Mouse (Mus musculus) skeletal muscle tissue, adult 2 months (tissue): ENCODE results near the gene Slc7a6.

ENCODE experiments used
- DNase-seq: peaks from one replicate; pipeline ENCODE4 v3.0.0-alpha.2; 2012; ENCODE audit warnings: low read depth, low spot score

The Slc7a6 gene

GRCm38 (mm10) chr8:106140191-106140590, 28.5 kb upstream of the Slc7a6 start:
- DNase-seq, result no peak

GRCm38 (mm10) chr8:106140769-106141168, 27.9 kb upstream of the Slc7a6 start:
- peak; percentile 77 for DNase-seq

DNA sequence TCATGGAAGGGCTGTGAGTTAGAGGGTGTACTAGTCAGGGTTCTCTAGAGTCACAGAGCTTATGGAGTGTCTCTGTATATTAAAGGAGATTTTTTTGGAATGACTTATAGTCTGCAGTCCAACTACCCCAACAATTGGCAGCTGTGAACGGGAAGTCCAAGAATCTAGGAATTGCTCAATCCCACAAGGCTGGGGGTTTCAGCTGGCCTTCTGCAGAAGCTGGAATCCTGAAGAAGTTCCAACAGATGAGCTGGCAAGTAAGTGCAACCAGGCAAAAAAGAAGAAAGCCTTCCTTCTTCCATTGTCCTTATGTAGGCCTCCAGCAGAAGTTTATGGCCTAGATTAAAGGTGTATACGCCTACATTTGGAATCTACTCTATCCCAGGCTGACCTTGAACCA, 23.3 kb upstream of the Slc7a6 start:
- peak; percentile 63 for DNase-seq

DNA sequence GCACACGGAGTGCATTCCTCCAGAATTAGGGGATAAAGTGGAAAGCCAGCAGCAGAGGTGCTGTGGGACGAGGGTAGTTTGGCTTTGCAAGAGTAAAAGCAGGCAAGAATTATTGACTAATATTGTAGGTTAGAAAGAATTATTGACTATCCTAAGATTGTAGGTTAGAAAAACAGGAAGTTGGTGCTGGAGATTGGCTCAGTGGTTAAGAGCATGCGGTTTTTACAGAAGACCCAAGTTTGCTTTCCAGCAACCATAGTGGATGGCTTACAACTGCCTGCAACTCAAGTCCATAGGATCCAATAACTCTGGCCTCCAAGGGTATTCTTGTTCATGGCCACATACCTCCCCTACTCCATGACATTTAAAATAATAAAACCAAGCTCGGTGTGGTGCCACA, 22.6 kb upstream of the Slc7a6 start:
- DNase-seq, result no peak

DNA sequence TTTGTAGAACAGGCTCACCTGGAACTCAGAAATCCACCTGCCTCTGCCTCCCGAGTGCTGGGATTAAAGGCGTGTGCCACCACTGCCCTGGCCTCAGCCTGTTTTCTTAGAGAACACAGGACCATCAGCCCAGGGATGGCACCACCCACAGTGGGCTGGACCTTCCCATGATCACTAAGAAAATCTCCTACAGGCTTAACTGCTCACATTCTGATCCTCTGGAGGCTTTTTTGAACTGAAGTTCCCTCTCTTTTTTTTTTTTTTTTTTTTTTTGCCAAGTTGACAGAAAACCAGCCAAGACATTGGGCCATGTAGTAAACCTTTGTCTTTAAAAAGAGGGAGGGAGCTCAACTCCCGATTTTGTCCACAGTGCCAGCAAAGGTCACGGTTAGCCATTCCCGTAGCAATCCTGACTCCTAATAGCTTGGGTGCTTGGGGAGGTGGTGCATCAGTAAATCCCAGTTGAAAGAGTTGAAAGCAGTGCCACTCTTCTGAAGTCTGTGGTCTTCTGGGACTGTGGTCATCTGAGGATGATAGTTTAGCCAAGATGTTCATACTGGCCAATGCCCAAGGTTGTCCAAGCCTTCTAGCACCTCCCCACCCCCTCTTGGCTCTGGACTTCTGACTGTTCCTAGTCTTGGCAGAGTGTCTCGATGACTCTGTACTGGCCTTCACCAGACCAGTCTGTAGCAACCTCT, 20.6 kb upstream of the Slc7a6 start:
- peak; percentile 81 for DNase-seq

- peak; percentile 54 for DNase-seq
Measured at GRCm38 (mm10) chr8:106149025-106149424, 19.6 kb upstream of the Slc7a6 start.

DNA sequence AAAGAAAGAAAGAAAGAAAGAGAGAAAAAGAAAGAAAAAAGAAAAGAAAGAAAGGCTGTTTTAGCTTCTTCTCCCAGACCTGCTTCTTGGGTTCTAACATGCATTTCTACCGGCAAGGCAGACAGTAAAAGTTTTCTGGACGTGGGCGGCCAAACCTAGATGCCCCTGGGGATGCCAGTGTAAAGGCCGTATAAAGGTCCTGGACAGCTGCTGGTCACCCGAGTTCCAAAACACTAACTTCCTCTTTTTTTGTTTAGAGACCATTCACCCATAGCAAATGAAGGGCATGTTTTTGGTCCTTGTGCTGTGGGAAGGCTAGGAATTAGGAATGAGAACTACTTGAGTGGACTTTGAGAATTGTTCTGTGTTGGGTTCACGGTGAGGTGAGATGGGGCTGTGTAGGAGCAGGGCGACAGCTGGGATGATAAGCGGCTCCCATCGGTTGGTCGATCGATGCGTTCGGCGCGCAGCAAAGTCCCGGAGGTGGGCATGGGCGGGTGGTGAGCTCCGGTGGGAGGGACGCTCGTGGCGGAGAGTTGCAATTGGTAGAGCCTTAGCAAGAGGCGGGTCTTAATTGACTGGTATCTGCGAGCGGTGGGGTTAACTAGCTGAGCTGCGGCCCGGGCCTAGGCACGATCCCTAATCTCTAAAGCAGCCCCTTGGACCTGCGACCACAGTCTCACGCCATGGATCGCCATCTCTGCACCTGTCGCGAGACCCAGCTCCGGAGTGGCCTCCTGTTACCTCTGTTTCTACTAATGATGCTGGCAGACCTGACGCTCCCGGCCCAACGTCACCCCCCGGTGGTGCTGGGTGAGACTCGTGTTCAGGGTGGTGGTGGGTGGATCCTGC, 18.6 kb upstream of the Slc7a6 start, which contains the start of gene Pla2g15:
Gene Pla2g15, plus strand, starts transcription at position 599 of the 852 bp plus-strand sequence.
- peak; percentile 90 for DNase-seq

GRCm38 (mm10) chr8:106150653-106151000, 18.0 kb upstream of the Slc7a6 start:
- DNase-seq, result no peak

DNA sequence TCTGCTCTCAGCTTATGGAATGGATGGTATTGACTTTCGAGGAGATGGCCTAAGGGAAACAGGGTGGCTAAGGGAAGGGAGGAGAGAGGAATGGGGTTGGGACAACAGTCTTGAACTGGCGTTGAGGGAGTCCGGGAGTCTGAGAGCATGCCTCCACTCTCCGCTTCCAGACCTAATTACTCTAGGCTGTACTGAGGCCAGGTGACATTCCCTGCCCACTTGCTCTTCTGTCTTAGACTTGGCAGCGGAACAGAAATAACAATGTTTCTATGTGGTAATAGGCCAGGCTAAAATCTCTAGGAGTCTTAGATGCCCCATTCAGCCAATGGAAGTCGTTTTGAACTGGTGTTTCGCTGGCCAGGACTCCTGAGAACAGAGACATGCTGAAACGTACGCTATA, 17.6 kb upstream of the Slc7a6 start:
- no peak for DNase-seq

DNA sequence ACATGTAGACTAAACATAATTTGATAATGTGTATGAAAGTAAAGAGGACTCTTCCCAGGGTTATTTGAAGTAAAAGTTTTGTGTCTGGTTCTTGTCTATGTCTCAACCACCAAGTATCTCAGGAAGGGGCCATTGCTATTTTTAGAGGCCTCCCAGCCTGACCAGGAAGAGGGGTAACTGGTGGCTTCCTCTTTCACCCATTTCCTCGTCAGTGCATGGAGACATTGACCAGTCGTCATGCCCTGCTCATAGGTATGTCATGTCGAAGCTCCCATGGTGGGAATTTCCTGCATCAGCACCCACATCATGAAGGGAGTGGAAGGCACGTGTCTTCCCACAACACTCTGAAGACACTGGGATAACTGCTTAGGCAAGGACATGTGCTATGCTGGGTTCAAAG, 15.8 kb upstream of the Slc7a6 start:
- no peak for DNase-seq

- no peak for DNase-seq
Measured at GRCm38 (mm10) chr8:106157419-106157818, 11.2 kb upstream of the Slc7a6 start.

GRCm38 (mm10) chr8:106158381-106158780, 10.3 kb upstream of the Slc7a6 start:
- DNase-seq, result peak; percentile 69

GRCm38 (mm10) chr8:106159876-106160275, 8.8 kb upstream of the Slc7a6 start:
- DNase-seq, result no peak

DNA sequence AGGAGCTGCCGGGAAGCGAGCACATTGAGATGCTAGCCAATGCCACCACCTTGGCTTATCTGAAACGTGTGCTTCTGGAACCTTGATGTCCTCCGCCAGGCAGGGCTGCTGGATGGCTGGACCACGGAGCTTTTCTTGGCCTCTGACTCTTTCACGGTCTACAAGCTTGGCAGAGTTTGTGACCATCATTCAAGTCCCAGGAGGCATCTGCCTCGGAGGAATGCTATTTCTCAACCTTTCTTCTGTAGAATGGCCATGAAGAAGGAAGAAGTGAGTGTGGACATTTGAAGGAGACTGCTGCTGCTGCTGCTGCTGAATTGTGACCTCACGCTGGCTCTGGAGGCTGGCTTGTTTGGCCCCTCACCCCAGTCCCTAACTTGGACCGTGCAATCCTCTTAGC, 5.4 kb upstream of the Slc7a6 start:
- DNase-seq, result no peak

DNA sequence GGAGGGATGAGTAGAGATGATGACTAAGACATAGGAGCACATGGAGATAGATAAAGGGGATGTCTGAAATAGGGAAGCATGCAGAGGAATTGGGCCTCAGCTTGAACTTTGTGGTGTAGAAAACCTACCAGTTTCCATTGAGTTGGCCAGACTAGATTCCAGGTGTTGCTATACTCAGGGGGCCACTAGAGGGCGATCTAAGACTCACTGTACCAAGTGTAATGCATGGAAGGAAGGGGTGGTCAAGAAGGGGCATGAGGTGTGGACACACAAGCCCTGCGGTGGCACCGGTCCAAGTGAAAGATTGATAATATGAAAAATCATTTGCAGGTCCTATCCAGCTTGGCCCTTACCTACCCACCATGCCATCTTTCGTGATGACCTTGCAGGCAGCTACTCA, 3.2 kb upstream of the Slc7a6 start:
- peak; percentile 59 for DNase-seq

- DNase-seq, result no peak
Measured at GRCm38 (mm10) chr8:106169017-106169933, 618 bp downstream of the Slc7a6 start.

DNA sequence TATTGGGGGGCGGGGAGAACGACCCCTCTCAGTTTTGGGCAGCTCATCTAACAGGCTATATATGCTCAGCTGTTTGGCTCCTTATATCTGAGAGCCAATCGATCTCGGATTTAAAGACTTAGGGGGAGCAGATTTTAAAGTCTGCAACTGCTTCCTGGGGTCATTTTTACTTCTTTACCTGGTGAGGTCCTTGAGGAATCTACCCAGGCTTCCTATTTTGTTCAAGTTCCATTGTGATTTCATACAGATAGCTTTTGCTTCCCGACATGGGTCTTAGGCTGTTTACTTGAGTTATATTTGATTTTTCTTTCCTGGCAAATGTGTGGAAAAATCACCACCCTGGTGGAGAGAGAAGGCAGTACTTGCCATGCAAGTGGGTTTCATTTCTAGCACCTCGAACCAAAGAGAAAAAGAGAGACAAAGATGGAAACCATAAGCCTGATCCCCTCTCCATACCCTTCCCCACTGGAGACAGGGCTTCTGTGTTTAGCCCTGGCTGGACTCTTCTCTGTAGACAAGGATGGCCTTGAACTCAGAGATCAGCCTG, 1.4 kb downstream of the Slc7a6 start:
- DNase-seq, result no peak

DNA sequence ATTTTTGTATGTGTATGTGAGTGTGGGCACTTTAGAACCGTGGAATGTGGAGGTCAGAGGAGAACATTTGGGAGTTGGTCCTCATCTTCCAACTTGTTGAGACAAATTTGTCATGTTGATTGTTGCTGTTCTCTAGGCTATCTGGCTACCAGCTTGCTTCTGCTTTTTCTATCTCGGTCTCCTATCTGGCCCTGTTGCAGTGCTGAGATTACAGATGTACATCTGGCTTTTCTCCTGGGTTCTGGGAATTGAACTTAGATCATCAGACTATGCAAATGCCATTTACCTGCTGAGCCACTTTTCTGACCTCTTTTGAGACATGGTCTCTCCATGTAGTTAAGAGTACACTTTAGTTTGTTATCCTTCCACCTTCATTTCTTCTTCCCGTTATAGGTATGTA, 4.9 kb downstream of the Slc7a6 start:
- DNase-seq, result no peak

- no peak for DNase-seq
Measured at GRCm38 (mm10) chr8:106176891-106177290, 8.2 kb downstream of the Slc7a6 start.

- no peak for DNase-seq
Measured at GRCm38 (mm10) chr8:106177594-106177993, 8.9 kb downstream of the Slc7a6 start.

- DNase-seq, result no peak
Measured at GRCm38 (mm10) chr8:106178428-106178827, 9.8 kb downstream of the Slc7a6 start.
